Mouse (Mus musculus) G1E (cell line): ENCODE measurements around the gene Trpm4. TPM values are rescaled to one million over a fixed set of nuclear protein-coding genes. Genes with fewer than 3 reads are reported as not detected.

Experiments used
- ATAC-seq: 2 replicates; pipeline ENCODE4 v1.8.0; 2016; ENCODE audit warnings: mild to moderate bottlenecking; ENCODE audit not compliant: insufficient number of reproducible peaks, poor library complexity, low FRiP score, severe bottlenecking; ENCODE audit errors: extremely low read depth
- DNase-seq: peaks from one replicate; pipeline ENCODE4 v3.0.0; 2012; ENCODE audit warnings: low spot score
- H3K27me3 ChIP-seq: 2 replicates; pipeline ENCODE4 v1.6.1; 2012; ENCODE audit warnings: mild to moderate bottlenecking, low read length, inconsistent platforms; ENCODE audit not compliant: insufficient read depth
- H3K36me3 ChIP-seq: replicated peaks from 2 replicates; pipeline ENCODE3; 2012; ENCODE audit warnings: mild to moderate bottlenecking, inconsistent platforms
- H3K4me1 ChIP-seq: 2 replicates; pipeline ENCODE4 v1.6.1; 2012; ENCODE audit warnings: low read depth, low read length, inconsistent platforms, mixed read lengths; ENCODE audit not compliant: insufficient read depth
- H3K4me3 ChIP-seq: 2 replicates; pipeline ENCODE4 v1.5.1; 2012; ENCODE audit warnings: low read depth, mild to moderate bottlenecking, inconsistent platforms, low read length, moderate library complexity, mixed read lengths
- H3K9me3 ChIP-seq: replicated peaks from 2 replicates; pipeline ENCODE4 v1.6.1; 2012; ENCODE audit warnings: inconsistent platforms
- CTCF ChIP-seq: IDR thresholded peaks from 2 replicates; pipeline ENCODE4 v1.5.1; 2012; ENCODE audit warnings: low read depth, low read length, inconsistent platforms, mixed read lengths
- GATA1 ChIP-seq: IDR thresholded peaks from 2 replicates; pipeline ENCODE4 v1.6.1; 2012; ENCODE audit warnings: borderline replicate concordance, low read length, inconsistent platforms, mixed read lengths
- GATA2 ChIP-seq: IDR thresholded peaks from 2 replicates; pipeline ENCODE4 v1.6.1; 2012; ENCODE audit warnings: low read depth, low read length, inconsistent platforms, borderline replicate concordance
- POLR2AphosphoS5 ChIP-seq: IDR thresholded peaks from 2 replicates; pipeline ENCODE4 v1.6.1; 2012; ENCODE audit warnings: low read depth, low read length, inconsistent platforms; ENCODE audit not compliant: insufficient replicate concordance
- TAL1 ChIP-seq: conservative IDR thresholded peaks from 2 replicates; pipeline ENCODE4 v1.6.1; 2012; ENCODE audit warnings: low read depth, low read length, inconsistent platforms, mixed read lengths
- polyA plus RNA-seq: library from polyadenylated mRNA; stranded (reverse); fragments of >175 nt; gene quantifications from 2 replicates; pipeline ENCODE4 v1.2.3, GENCODE M21; 2012
- total RNA-seq, 2 experiments: library from RNA; stranded (forward) in 1 of 2; stranded (reverse) in 1 of 2; fragments of 200-1000 nt in 1 of 2; fragments of >200 nt in 1 of 2; fragmentation: Nextera tagmentation in 1 of 2; gene quantifications; 2 replicates each; pipeline ENCODE4 v1.2.3; 2014 to 2017

Trpm4 gene
- total and polyA plus RNA-seq, 3 experiments, result 0.21 to 0.49 TPM; not detected in 1

- Histone ChIP-seq H3K36me3 (no peaks in the 10 kb centered on the region), H3K27me3 (peaks cover 13% of the 10 kb centered on the region), H3K9me3 (no peaks in the 10 kb centered on the region), H3K4me1 (peaks cover 3% of the 10 kb centered on the region; the same call in 1 of the 2 replicates), H3K4me3 (no peak overlapping the region)
- DNase-seq, result no peak
- ATAC-seq, result no peak
- no peak for TF ChIP-seq TAL1
- no peak for TF ChIP-seq POLR2AphosphoS5
- no peak for TF ChIP-seq GATA1
- TF ChIP-seq GATA2, result no peak
- no peak for TF ChIP-seq CTCF
Observed at GRCm38 (mm10) chr7:45296626-45297025, 37.0 kb downstream of the Trpm4 start.

- Histone ChIP-seq H3K36me3 (no peaks in the 10 kb centered on the region), H3K9me3 (no peaks in the 10 kb centered on the region), H3K4me1 (no peaks in the 10 kb centered on the region), H3K4me3 (no peak overlapping the region), H3K27me3 (peaks cover 10% of the 10 kb centered on the region; the same call in 1 of the 2 replicates)
- DNase-seq (no peak), ATAC-seq (no peak)
- TF ChIP-seq GATA1 (no peak), CTCF (no peak), POLR2AphosphoS5 (no peak), GATA2 (no peak), TAL1 (no peak)
Observed at GRCm38 (mm10) chr7:45286486-45286885, 47.1 kb downstream of the Trpm4 start.

- Histone ChIP-seq H3K4me1 (peaks cover 5% of the 10 kb centered on the region; the same call in 1 of the 2 replicates), H3K36me3 (no peaks in the 10 kb centered on the region), H3K9me3 (no peaks in the 10 kb centered on the region), H3K27me3 (peaks cover 22% of the 10 kb centered on the region), H3K4me3 (no peak within 1 kb of the TSS)
- TF ChIP-seq POLR2AphosphoS5 (no peak), CTCF (peak; percentile 42; the same call in 1 of the 2 replicates), GATA1 (no peak), GATA2 (no peak)
- no peak for ATAC-seq
- DNase-seq, result peak; percentile 27
Observed at GRCm38 (mm10) chr7:45277136-45277760, 56.3 kb downstream of the Trpm4 start, which contains the start of gene Slc6a21. Slc6a21 (plus strand) TSS chr7:45277513.

GRCm38 (mm10) chr7:45273672-45274071, 59.9 kb downstream of the Trpm4 start:
- no peaks in the 10 kb centered on the region for H3K36me3 ChIP-seq
- TF ChIP-seq TAL1 (no peak), POLR2AphosphoS5 (no peak), GATA1 (no peak), CTCF (no peak), GATA2 (no peak)
- DNase-seq (no peak), ATAC-seq (no peak)
- peaks cover 22% of the 10 kb centered on the region for H3K27me3 ChIP-seq
- H3K4me1 ChIP-seq, result peaks cover 5% of the 10 kb centered on the region; the same call in 1 of the 2 replicates
- H3K4me3 ChIP-seq, result no peak overlapping the region
- H3K9me3 ChIP-seq, result no peaks in the 10 kb centered on the region

GRCm38 (mm10) chr7:45272786-45273412, 60.7 kb downstream of the Trpm4 start:
- no peak for DNase-seq
- no peak overlapping the region for H3K4me3 ChIP-seq
- TF ChIP-seq GATA2, result no peak
- no peak for TF ChIP-seq GATA1
- no peak for TF ChIP-seq CTCF
- no peak for TF ChIP-seq TAL1
- no peak for TF ChIP-seq POLR2AphosphoS5
- no peak for ATAC-seq
- no peaks in the 10 kb centered on the region for H3K9me3 ChIP-seq
- no peaks in the 10 kb centered on the region for H3K36me3 ChIP-seq
- peaks cover 5% of the 10 kb centered on the region; the same call in 1 of the 2 replicates for H3K4me1 ChIP-seq
- peaks cover 26% of the 10 kb centered on the region for H3K27me3 ChIP-seq

GRCm38 (mm10) chr7:45265518-45265917, 68.1 kb downstream of the Trpm4 start:
- no peak overlapping the region for H3K4me3 ChIP-seq
- ATAC-seq, result no peak
- H3K27me3 ChIP-seq, result peaks cover 35% of the 10 kb centered on the region
- H3K9me3 ChIP-seq, result no peaks in the 10 kb centered on the region
- H3K36me3 ChIP-seq, result no peaks in the 10 kb centered on the region
- no peak for DNase-seq
- H3K4me1 ChIP-seq, result no peaks in the 10 kb centered on the region
- TF ChIP-seq GATA2 (no peak), CTCF (no peak), POLR2AphosphoS5 (no peak), GATA1 (no peak), TAL1 (no peak)
